Mouse (Mus musculus): ENCODE results near the gene Spatc1l. TPM values are rescaled to one million over a fixed set of nuclear protein-coding genes. Genes with fewer than 3 reads are reported as not detected.

Gene Spatc1l
- total and polyA plus RNA-seq, 2 experiments from 2014 or later = not detected

DNA sequence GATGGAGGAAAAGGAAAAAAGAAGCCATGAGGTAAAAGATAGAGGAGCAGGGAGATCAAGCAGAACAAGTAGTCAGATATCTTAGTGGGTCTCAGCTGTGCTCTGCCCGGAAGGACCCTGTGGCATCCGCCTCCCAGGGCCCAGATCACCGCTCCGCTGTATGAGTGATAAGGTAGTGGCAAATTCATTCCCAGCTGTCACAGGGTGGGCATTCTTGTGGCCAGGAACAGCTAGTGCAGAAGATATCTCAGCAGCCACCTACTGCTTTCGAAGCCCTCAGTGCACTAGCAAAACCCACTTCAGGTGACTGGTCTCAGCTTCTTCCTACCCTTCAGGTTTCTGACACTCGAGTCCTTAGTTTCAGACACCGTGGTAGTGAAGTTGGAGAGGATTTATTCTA is 50.4 kb downstream of the Spatc1l start:
- 94% methylated on average over 7 of the region's 7 CpGs for WGBS
- TF ChIP-seq CTCF (IDR thresholded peaks at IDR 0.05) = no peak

More for the DNA sequence above, 50.4 kb downstream of the Spatc1l start:
- Histone ChIP-seq H3K9me3 (ENCODE audit: low read length) (no peaks in the 10 kb centered on the region), H3K27ac (ENCODE audit: low read depth, low read length) (no peak overlapping the region), H3K36me3 (ENCODE audit: insufficient read depth, low read length) (no peaks in the 10 kb centered on the region), H3K4me3 (ENCODE audit: low read depth, low read length) (no peak overlapping the region), H3K9ac (replicated peaks; ENCODE audit: low read length, poor library complexity, severe bottlenecking) (no peak overlapping the region), H3K27me3 (ENCODE audit: insufficient read depth, low read length) (no peaks in the 10 kb centered on the region), H3K4me2 (ENCODE audit: low read depth, low read length, poor library complexity, severe bottlenecking) (no peak overlapping the region), H3K4me1 (ENCODE audit: insufficient read depth, low read length) (no peaks in the 10 kb centered on the region)
- no peak for ATAC-seq (ENCODE audit: low FRiP score)
- no peak for DNase-seq (ENCODE audit: low spot score)

Other genes with a start within 250 kb of the Spatc1l start
- 57.0 and 60.7 TPM in 2 replicates for gene Dip2a, start 217.0 kb upstream of the Spatc1l start, total RNA-seq (2014; rRNA removed)
- 11.5 and 12.9 TPM in 2 replicates for gene Dip2a, start 217.0 kb upstream of the Spatc1l start, polyA plus RNA-seq (2015; fragmentation: Nextera tagmentation; extraction: Ambion mirVana)
- not detected in 2 replicates for gene AC141477.1, start 121.8 kb upstream of the Spatc1l start, total RNA-seq (2014; rRNA removed)
- gene AC141477.1, start 121.8 kb upstream of the Spatc1l start, polyA plus RNA-seq (2015; fragmentation: Nextera tagmentation; extraction: Ambion mirVana) = not detected in 2 replicates
- 12.8 and 14.5 TPM in 2 replicates for gene Pcnt, start 119.5 kb upstream of the Spatc1l start, total RNA-seq (2014; rRNA removed)
- 3.4 and 3.9 TPM in 2 replicates for gene Pcnt, start 119.5 kb upstream of the Spatc1l start, polyA plus RNA-seq (2015; fragmentation: Nextera tagmentation; extraction: Ambion mirVana)
- not detected in 2 replicates for gene 2610028H24Rik, start 113.2 kb upstream of the Spatc1l start, total RNA-seq (2014; rRNA removed)
- not detected in 2 replicates for gene 2610028H24Rik, start 113.2 kb upstream of the Spatc1l start, polyA plus RNA-seq (2015; fragmentation: Nextera tagmentation; extraction: Ambion mirVana)
- 35.6 and 45.3 TPM in 2 replicates for gene Mcm3ap, start 93.3 kb upstream of the Spatc1l start, total RNA-seq (2014; rRNA removed)
- 56.0 and 66.4 TPM in 2 replicates for gene Mcm3ap, start 93.3 kb upstream of the Spatc1l start, polyA plus RNA-seq (2015; fragmentation: Nextera tagmentation; extraction: Ambion mirVana)
- gene Ybey, start 93.2 kb upstream of the Spatc1l start, total RNA-seq (2014; rRNA removed) = 5.8 and 7.3 TPM in 2 replicates
- gene Ybey, start 93.2 kb upstream of the Spatc1l start, polyA plus RNA-seq (2015; fragmentation: Nextera tagmentation; extraction: Ambion mirVana) = 4.1 and 4.5 TPM in 2 replicates
- 51.8 and 61.2 TPM in 2 replicates for gene Lss, start 30.7 kb upstream of the Spatc1l start, total RNA-seq (2014; rRNA removed)
- 26.4 and 28.4 TPM in 2 replicates for gene Lss, start 30.7 kb upstream of the Spatc1l start, polyA plus RNA-seq (2015; fragmentation: Nextera tagmentation; extraction: Ambion mirVana)
- 0.33 TPM in 1 of 2 replicates, not detected in the other for gene Ftcd, start 13.4 kb downstream of the Spatc1l start, total RNA-seq (2014; rRNA removed)
- 0.07 and 0.09 TPM in 2 replicates for gene Ftcd, start 13.4 kb downstream of the Spatc1l start, polyA plus RNA-seq (2015; fragmentation: Nextera tagmentation; extraction: Ambion mirVana)
- gene Col6a2, start 61.4 kb downstream of the Spatc1l start, total RNA-seq (2014; rRNA removed) = 31.5 and 32.6 TPM in 2 replicates
- gene Col6a2, start 61.4 kb downstream of the Spatc1l start, polyA plus RNA-seq (2015; fragmentation: Nextera tagmentation; extraction: Ambion mirVana) = 18.4 and 19.1 TPM in 2 replicates
- gene Col6a1, start 163.9 kb downstream of the Spatc1l start, total RNA-seq (2014; rRNA removed) = 32.7 and 36.6 TPM in 2 replicates
- gene Col6a1, start 163.9 kb downstream of the Spatc1l start, polyA plus RNA-seq (2015; fragmentation: Nextera tagmentation; extraction: Ambion mirVana) = 21.7 and 22.4 TPM in 2 replicates